Mouse (Mus musculus): ENCODE measurements around the gene Sap25. TPM values are rescaled to one million over a fixed set of nuclear protein-coding genes. Genes with fewer than 3 reads are reported as not detected.

The Sap25 gene
- 9.3 and 10.7 TPM in 2 replicates for polyA plus RNA-seq (2014; fragmentation: Nextera tagmentation; extraction: Ambion mirVana)

DNA sequence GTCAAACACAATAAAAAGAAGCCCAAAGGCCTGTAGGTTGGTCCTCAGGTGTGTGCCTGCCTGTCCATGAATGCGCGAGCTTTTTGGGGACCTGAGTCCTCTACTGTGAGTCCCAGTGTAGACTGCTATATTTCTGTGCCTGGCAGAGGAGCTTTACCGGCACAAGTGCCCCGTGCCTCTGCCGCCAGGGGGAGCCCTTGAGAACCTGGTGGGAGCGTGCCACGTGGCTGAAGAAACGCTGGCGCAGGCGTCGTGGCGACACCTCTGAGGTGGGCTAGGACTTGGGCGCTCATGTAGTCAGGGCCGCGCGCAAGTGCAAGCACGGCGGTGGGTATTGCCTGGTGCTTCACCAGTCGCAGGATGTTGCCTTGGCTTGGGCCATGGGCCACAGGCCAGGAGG is at the start of gene Sap25:
Gene Sap25 (plus strand): TSS at position 281 of the 400 bp plus-strand sequence.
- ATAC-seq (replicated peaks; ENCODE audit: low FRiP score) (no peak), DNase-seq (ENCODE audit: low spot score) (no peak)
- peaks cover 25% of the 10 kb centered on the region for H3K27me3 ChIP-seq (ENCODE audit: control insufficient read depth, insufficient read depth, low read length)
- H3K36me3 ChIP-seq (ENCODE audit: control insufficient read depth, insufficient read depth, low read length): peaks cover 9% of the 10 kb centered on the region
- no peak within 1 kb of the TSS for H3K4me3 ChIP-seq (ENCODE audit: low read depth, low read length)
- H3K4me1 ChIP-seq (replicated peaks; ENCODE audit: control insufficient read depth, insufficient read depth, low read length): peaks cover 5% of the 10 kb centered on the region; the same call in 1 of the 2 replicates
- no peak within 1 kb of the TSS for H3K9ac ChIP-seq (ENCODE audit: low read length)
- no peak within 1 kb of the TSS for H3K4me2 ChIP-seq (ENCODE audit: low read depth, low read length, severe bottlenecking)
- no peak within 1 kb of the TSS for H3K27ac ChIP-seq (ENCODE audit: low read depth, low read length)
- no peaks in the 10 kb centered on the region for H3K9me3 ChIP-seq (ENCODE audit: control insufficient read depth, low read length)
- WGBS: 89% methylated on average over 19 of the region's 19 CpGs

DNA sequence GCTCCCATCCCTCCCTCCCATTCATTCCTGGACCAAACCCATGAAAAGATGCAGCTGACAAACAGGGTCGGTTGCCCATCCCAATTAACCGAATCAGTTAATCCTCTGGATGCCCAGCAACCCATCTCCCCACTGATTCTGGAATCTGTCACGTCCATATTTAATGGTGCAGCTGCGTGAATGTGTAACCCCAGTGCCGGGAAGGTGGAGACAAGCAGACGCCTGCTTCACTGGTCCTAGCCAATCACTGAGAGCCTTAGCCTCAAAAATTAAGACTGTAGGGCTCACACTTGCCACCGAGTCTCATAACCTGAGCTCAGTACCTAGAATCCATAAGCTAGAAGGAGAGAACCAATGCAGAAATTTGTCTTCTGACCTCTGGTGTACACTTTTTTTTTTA is 45.2 kb upstream of the Sap25 start:
- no peak overlapping the region for H3K4me2 ChIP-seq (ENCODE audit: low read depth, low read length, severe bottlenecking)
- H3K9me3 ChIP-seq (ENCODE audit: control insufficient read depth, low read length): no peaks in the 10 kb centered on the region
- ATAC-seq (replicated peaks; ENCODE audit: low FRiP score) (no peak), DNase-seq (ENCODE audit: low spot score) (no peak)
- WGBS: 78% methylated on average over 7 of the region's 7 CpGs
- no peaks in the 10 kb centered on the region for H3K36me3 ChIP-seq (ENCODE audit: control insufficient read depth, insufficient read depth, low read length)
- H3K4me1 ChIP-seq (replicated peaks; ENCODE audit: control insufficient read depth, insufficient read depth, low read length): no peaks in the 10 kb centered on the region; the same call in 1 of the 2 replicates
- H3K9ac ChIP-seq (ENCODE audit: low read length): no peak overlapping the region
- H3K27me3 ChIP-seq (ENCODE audit: control insufficient read depth, insufficient read depth, low read length): no peaks in the 10 kb centered on the region
- no peak overlapping the region for H3K4me3 ChIP-seq (ENCODE audit: low read depth, low read length)
- no peak overlapping the region for H3K27ac ChIP-seq (ENCODE audit: low read depth, low read length)

DNA sequence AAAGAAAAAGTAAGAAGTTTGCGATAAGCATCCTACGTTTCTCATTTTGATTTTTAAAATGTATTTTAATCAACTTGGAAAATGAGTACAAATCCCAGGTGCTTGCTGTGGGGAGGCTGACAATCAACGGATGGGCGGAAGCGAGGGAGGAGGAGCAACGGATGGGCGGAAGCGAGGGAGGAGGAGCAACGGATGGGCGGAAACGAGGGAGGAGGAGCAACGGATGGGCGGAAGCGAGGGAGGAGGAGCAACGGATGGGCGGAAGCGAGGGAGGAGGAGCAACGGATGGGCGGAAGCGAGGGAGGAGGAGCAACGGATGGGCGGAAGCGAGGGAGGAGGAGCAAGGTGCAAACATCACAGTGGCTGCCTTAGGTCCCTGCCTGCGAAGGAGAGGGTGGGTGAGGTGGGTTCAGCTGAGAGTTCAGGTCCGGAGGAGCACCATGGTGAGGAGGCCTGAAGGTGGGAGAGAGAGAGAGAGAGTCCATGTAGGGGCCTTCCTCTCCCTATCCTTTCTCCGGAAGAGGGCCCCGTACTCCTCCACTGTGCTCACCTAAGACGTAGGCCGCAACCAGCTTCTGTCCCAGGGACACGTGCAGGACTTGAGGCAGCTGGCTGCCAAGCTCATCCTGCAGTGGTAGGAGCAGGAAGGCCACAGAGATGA is 44.4 kb upstream of the Sap25 start:
- H3K9ac ChIP-seq (ENCODE audit: low read length): no peak overlapping the region
- no peak overlapping the region for H3K4me2 ChIP-seq (ENCODE audit: low read depth, low read length, severe bottlenecking)
- no peak overlapping the region; the same call in 1 of the 2 replicates for H3K4me3 ChIP-seq (ENCODE audit: low read depth, low read length)
- H3K4me1 ChIP-seq (replicated peaks; ENCODE audit: control insufficient read depth, insufficient read depth, low read length): no peaks in the 10 kb centered on the region; the same call in 1 of the 2 replicates
- no peaks in the 10 kb centered on the region for H3K36me3 ChIP-seq (ENCODE audit: control insufficient read depth, insufficient read depth, low read length)
- DNase-seq (ENCODE audit: low spot score) (no peak), ATAC-seq (replicated peaks; ENCODE audit: low FRiP score) (no peak)
- no peaks in the 10 kb centered on the region for H3K27me3 ChIP-seq (ENCODE audit: control insufficient read depth, insufficient read depth, low read length)
- WGBS: 30% methylated on average over 27 of the region's 30 CpGs
- H3K9me3 ChIP-seq (ENCODE audit: control insufficient read depth, low read length): no peaks in the 10 kb centered on the region
- no peak overlapping the region for H3K27ac ChIP-seq (ENCODE audit: low read depth, low read length)

DNA sequence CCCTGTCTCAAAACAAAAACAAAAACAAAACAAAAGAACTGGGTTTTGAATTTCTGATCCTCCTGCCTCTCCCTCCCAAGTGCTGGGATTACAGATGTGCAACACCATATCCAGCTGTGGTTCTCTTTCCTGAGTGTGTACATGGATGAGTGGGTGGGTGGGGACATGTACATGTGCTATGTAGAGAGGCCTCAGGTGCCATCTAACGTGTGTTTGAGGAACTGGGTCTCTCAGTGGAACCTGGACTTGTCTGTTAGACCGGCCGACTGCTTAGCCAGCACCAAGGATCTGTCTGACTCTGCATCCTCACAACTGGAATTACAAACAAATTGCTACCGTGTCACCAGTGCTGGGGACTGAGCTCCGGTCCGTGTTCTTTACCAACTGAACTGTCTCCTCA is 43.5 kb upstream of the Sap25 start:
- no peak overlapping the region for H3K4me2 ChIP-seq (ENCODE audit: low read depth, low read length, severe bottlenecking)
- no peaks in the 10 kb centered on the region; the same call in 1 of the 2 replicates for H3K4me1 ChIP-seq (replicated peaks; ENCODE audit: control insufficient read depth, insufficient read depth, low read length)
- ATAC-seq (replicated peaks; ENCODE audit: low FRiP score): no peak
- no peak overlapping the region for H3K4me3 ChIP-seq (ENCODE audit: low read depth, low read length)
- no peak overlapping the region for H3K27ac ChIP-seq (ENCODE audit: low read depth, low read length)
- H3K9me3 ChIP-seq (ENCODE audit: control insufficient read depth, low read length): no peaks in the 10 kb centered on the region
- 88% methylated on average over 6 of the region's 6 CpGs for WGBS
- DNase-seq (ENCODE audit: low spot score): no peak
- H3K9ac ChIP-seq (ENCODE audit: low read length): no peak overlapping the region
- H3K36me3 ChIP-seq (ENCODE audit: control insufficient read depth, insufficient read depth, low read length): no peaks in the 10 kb centered on the region
- no peaks in the 10 kb centered on the region for H3K27me3 ChIP-seq (ENCODE audit: control insufficient read depth, insufficient read depth, low read length)

DNA sequence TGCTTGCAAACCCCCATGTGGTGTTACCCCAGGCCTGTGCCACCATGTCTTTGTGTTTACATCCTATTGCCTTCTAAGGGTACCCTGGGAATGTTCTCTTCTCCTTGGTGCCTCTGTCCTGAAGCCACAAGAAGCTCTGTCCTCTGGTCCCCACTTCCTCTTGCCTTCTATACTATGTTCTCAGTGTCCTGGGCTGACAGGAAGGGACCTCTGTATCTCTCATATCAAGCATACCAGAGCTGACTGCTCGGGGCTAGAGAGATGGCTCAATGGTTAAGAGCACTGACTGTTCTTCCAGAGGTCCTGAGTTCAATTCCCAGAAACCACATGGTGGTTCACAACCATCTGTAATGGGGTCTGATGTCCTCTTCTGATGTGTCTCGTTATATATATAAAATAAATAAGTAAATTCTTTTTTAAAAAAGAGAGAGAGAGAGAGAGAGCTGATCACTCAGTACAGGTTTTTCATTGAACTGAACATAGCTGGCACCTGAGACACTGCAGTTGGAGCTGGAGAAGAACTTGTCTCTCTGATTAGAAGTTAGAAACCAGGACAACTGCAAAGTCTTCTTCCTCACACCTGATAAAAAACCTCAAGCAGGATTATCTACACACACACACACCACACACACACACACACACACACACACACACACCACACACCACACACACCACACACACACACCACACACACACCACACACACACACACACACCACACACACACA is 42.9 kb upstream of the Sap25 start:
- H3K27me3 ChIP-seq (ENCODE audit: control insufficient read depth, insufficient read depth, low read length): no peaks in the 10 kb centered on the region
- H3K9ac ChIP-seq (ENCODE audit: low read length): no peak overlapping the region
- H3K36me3 ChIP-seq (ENCODE audit: control insufficient read depth, insufficient read depth, low read length): no peaks in the 10 kb centered on the region
- DNase-seq (ENCODE audit: low spot score) (no peak), ATAC-seq (replicated peaks; ENCODE audit: low FRiP score) (no peak)
- WGBS: 84% methylated on average over 2 of the region's 2 CpGs
- H3K27ac ChIP-seq (ENCODE audit: low read depth, low read length): no peak overlapping the region
- H3K4me2 ChIP-seq (ENCODE audit: low read depth, low read length, severe bottlenecking): no peak overlapping the region
- H3K4me3 ChIP-seq (ENCODE audit: low read depth, low read length): no peak overlapping the region
- no peaks in the 10 kb centered on the region for H3K9me3 ChIP-seq (ENCODE audit: control insufficient read depth, low read length)
- no peaks in the 10 kb centered on the region; the same call in 1 of the 2 replicates for H3K4me1 ChIP-seq (replicated peaks; ENCODE audit: control insufficient read depth, insufficient read depth, low read length)

DNA sequence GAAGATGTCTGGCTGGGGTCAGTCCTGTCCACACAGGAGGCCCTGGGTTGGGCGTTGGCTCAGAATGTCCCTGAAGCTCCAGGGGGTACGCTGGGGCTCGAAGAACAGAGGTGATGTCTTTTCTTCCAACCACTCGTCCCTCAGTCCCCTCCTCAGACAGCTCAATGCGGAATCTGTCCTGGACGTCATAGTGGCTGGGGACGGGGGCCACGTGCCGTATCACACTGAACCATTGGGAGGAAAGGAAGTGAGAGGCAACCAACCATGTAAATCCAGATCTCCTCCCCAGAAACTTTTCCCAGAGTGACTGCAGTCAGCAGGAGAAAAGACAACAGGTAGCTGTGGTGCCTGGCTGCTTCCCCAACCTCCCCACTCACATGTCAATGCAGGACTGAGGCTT is 41.5 kb upstream of the Sap25 start:
- WGBS: 72% methylated on average over 9 of the region's 9 CpGs
- H3K4me1 ChIP-seq (replicated peaks; ENCODE audit: control insufficient read depth, insufficient read depth, low read length): no peaks in the 10 kb centered on the region; the same call in 1 of the 2 replicates
- no peaks in the 10 kb centered on the region for H3K9me3 ChIP-seq (ENCODE audit: control insufficient read depth, low read length)
- H3K27ac ChIP-seq (ENCODE audit: low read depth, low read length): no peak overlapping the region
- H3K4me3 ChIP-seq (ENCODE audit: low read depth, low read length): peak overlapping the region; percentile 58
- no peak for DNase-seq (ENCODE audit: low spot score)
- H3K36me3 ChIP-seq (ENCODE audit: control insufficient read depth, insufficient read depth, low read length): no peaks in the 10 kb centered on the region
- no peaks in the 10 kb centered on the region for H3K27me3 ChIP-seq (ENCODE audit: control insufficient read depth, insufficient read depth, low read length)
- H3K9ac ChIP-seq (ENCODE audit: low read length): peak overlapping the region; percentile 76
- no peak for ATAC-seq (replicated peaks; ENCODE audit: low FRiP score)
- H3K4me2 ChIP-seq (ENCODE audit: low read depth, low read length, severe bottlenecking): peak overlapping the region; percentile 87

DNA sequence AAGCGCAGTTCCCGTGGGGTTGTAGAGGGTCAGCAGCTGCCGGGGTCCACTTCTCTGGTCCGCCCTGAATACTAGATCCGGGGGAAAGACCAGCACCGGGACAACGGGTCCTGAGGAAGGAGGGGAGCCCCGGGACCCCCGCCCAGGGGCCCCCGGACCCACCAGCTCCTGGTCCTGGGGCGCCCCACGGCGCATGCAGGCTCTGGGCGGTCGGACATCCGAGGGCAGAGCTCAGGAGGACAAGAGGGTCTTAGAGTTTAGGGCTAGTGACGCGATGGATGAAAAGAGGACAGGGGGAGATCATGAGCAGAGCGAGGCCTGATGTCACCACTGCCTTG is 40.9 kb upstream of the Sap25 start:
- H3K4me3 ChIP-seq (ENCODE audit: low read depth, low read length): peak overlapping the region; percentile 58
- DNase-seq (ENCODE audit: low spot score) (no peak), ATAC-seq (replicated peaks; ENCODE audit: low FRiP score) (no peak; the same call in 1 of the 2 replicates)
- no peaks in the 10 kb centered on the region for H3K27me3 ChIP-seq (ENCODE audit: control insufficient read depth, insufficient read depth, low read length)
- H3K4me1 ChIP-seq (replicated peaks; ENCODE audit: control insufficient read depth, insufficient read depth, low read length): no peaks in the 10 kb centered on the region; the same call in 1 of the 2 replicates
- peak overlapping the region; percentile 76 for H3K9ac ChIP-seq (ENCODE audit: low read length)
- H3K9me3 ChIP-seq (ENCODE audit: control insufficient read depth, low read length): no peaks in the 10 kb centered on the region
- no peaks in the 10 kb centered on the region for H3K36me3 ChIP-seq (ENCODE audit: control insufficient read depth, insufficient read depth, low read length)
- WGBS: 2% methylated on average over 19 of the region's 19 CpGs
- H3K27ac ChIP-seq (ENCODE audit: low read depth, low read length): no peak overlapping the region
- H3K4me2 ChIP-seq (ENCODE audit: low read depth, low read length, severe bottlenecking): peak overlapping the region; percentile 87

DNA sequence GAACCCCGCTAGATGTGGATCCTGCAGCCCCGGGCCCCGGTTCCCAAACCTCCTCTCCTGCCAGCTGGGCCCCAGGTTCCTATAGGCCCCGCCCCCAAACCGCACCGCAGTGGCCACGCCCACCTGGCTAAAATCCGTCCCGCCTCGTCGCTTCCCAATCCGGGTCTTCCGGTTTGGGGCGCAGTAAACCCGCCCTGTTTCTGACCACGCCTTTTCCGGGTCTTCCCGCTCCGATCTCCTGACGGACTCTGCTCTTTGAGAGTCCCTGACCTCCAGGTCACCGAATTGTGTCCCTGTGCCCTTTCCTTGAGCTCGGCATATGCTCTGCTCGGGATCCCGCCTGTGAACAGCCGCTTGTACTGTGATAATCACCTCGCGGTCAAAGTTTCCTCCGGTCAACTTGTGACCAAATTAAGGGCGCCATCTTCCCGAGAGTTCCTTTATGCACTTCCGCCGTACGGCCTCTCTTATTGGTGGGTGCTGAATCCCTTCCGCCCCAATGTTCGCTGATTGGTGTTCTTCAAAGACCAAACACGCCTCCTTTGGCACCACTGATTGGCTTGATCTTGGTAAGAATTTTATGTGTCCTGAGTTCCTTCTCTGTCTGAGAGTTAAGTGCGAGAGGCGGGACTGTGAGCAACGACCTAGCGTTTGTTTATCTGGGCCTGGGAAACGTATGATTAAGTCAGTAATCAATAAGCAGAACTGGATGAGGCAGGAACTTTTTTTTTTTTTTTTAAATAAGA is 40.3 kb upstream of the Sap25 start, which contains the start of gene Mospd3:
Gene Mospd3 (minus strand): TSS at position 440 of the 746 bp plus-strand sequence.
- DNase-seq (ENCODE audit: low spot score) (peak; percentile 97), ATAC-seq (replicated peaks; ENCODE audit: low FRiP score) (peak; percentile 96)
- under 1% methylated on average over 41 of the region's 41 CpGs for WGBS
- H3K9ac ChIP-seq (ENCODE audit: low read length): peak within 1 kb of the TSS; percentile 76
- peak within 1 kb of the TSS; percentile 60 for H3K27ac ChIP-seq (ENCODE audit: low read depth, low read length)
- H3K36me3 ChIP-seq (ENCODE audit: control insufficient read depth, insufficient read depth, low read length): no peaks in the 10 kb centered on the region
- H3K4me2 ChIP-seq (ENCODE audit: low read depth, low read length, severe bottlenecking): peak within 1 kb of the TSS; percentile 87
- H3K9me3 ChIP-seq (ENCODE audit: control insufficient read depth, low read length): no peaks in the 10 kb centered on the region
- peak within 1 kb of the TSS; percentile 58 for H3K4me3 ChIP-seq (ENCODE audit: low read depth, low read length)
- H3K4me1 ChIP-seq (replicated peaks; ENCODE audit: control insufficient read depth, insufficient read depth, low read length): no peaks in the 10 kb centered on the region; the same call in 1 of the 2 replicates
- H3K27me3 ChIP-seq (ENCODE audit: control insufficient read depth, insufficient read depth, low read length): no peaks in the 10 kb centered on the region
